Mouse (Mus musculus) kidney, postnatal 0 days (tissue): ENCODE measurements at regions not wholly inside any gene's neighbourhood (a gene's known extent, or its start where the extent isn't known, plus 50 kb on each side); places are given as distances from the start of the nearest gene placed in this dataset.
"Not testable (repeated sequence)": the region's sequence is repeated elsewhere in the genome, so short reads cannot be mapped to it uniquely, and the experiment has no call there.

Experiments
- ATAC-seq: fragments of 200-750 bp; cut with Nextera tagmentation; replicated peaks from 2 replicates; pipeline ENCODE4 v1.8.0; 2017; ENCODE audit warnings: low read depth, moderate number of reproducible peaks, moderate TSS enrichment, moderate library complexity; ENCODE audit not compliant: low FRiP score
- DNase-seq: peaks from one replicate; pipeline ENCODE4 v3.0.0-alpha.2; 2016; ENCODE audit warnings: low spot score
- H3K27ac ChIP-seq: fragments of 300-500 bp; sonication (generic); 2 replicates; pipeline ENCODE4 v1.5.1; 2014; ENCODE audit warnings: mild to moderate bottlenecking
- H3K27me3 ChIP-seq: fragments of 300-500 bp; sonication (generic); 2 replicates; pipeline ENCODE4 v1.6.1; 2014; ENCODE audit warnings: low read length, mixed read lengths; ENCODE audit not compliant: insufficient read depth
- H3K36me3 ChIP-seq: fragments of 300-500 bp; sonication (generic); 2 replicates; pipeline ENCODE4 v1.6.1; 2014; ENCODE audit warnings: low read length, mixed read lengths; ENCODE audit not compliant: insufficient read depth
- H3K4me1 ChIP-seq: fragments of 300-500 bp; sonication (generic); replicated peaks from 2 replicates; pipeline ENCODE4 v1.6.1; 2014; ENCODE audit warnings: antibody characterized with exemption, low read length, mixed read lengths; ENCODE audit not compliant: insufficient read depth
- H3K4me2 ChIP-seq: fragments of 300-500 bp; sonication (generic); 2 replicates; pipeline ENCODE4 v1.6.1; 2014; ENCODE audit warnings: mild to moderate bottlenecking, low read length, moderate library complexity, mixed read lengths
- H3K4me3 ChIP-seq: fragments of 300-500 bp; sonication (generic); replicated peaks from 2 replicates; pipeline ENCODE4 v1.5.1; 2014; ENCODE audit warnings: low read depth, low read length
- H3K9ac ChIP-seq: fragments of 300-500 bp; sonication (generic); 2 replicates; pipeline ENCODE4 v1.6.1; 2014; ENCODE audit warnings: low read depth, low read length
- H3K9me3 ChIP-seq: fragments of 300-500 bp; sonication (generic); replicated peaks from 2 replicates; pipeline ENCODE4 v1.6.1; 2016; ENCODE audit warnings: low read length, inconsistent platforms, mixed read lengths
- CTCF ChIP-seq: IDR thresholded peaks from 2 replicates; pipeline ENCODE4 v1.5.1; 2016; ENCODE audit warnings: antibody characterized with exemption, low read depth, mild to moderate bottlenecking, moderate library complexity
- WGBS: fragments of 180-500 bp; shearing (Covaris S2); extraction: QIAGEN DNeasy Blood & Tissue Kit; methylation state at CpG from one replicate; pipeline ENCODE4 v1.1.7; 2014; 5-methylcytosine and 5-hydroxymethylcytosine counted together

GRCm38 (mm10) chr3:22304145-22304544 lies 227.7 kb downstream of the Tbl1xr1 start:
- Histone ChIP-seq H3K36me3 (no peaks in the 10 kb centered on the region), H3K9me3 (no peaks in the 10 kb centered on the region), H3K27ac (no peak overlapping the region), H3K4me1 (no peaks in the 10 kb centered on the region), H3K4me2 (no peak overlapping the region), H3K27me3 (no peaks in the 10 kb centered on the region), H3K4me3 (no peak overlapping the region), H3K9ac (no peak overlapping the region)
- ATAC-seq (no peak), DNase-seq (peak; percentile 23)
- TF ChIP-seq CTCF: no peak
- 33% methylated on average over 1 of the region's 1 CpGs for WGBS

GRCm38 (mm10) chr3:22306624-22307023 lies 230.2 kb downstream of the Tbl1xr1 start:
- Histone ChIP-seq H3K27me3 (no peaks in the 10 kb centered on the region), H3K4me2 (no peak overlapping the region), H3K4me1 (no peaks in the 10 kb centered on the region), H3K27ac (no peak overlapping the region), H3K4me3 (no peak overlapping the region), H3K36me3 (no peaks in the 10 kb centered on the region), H3K9me3 (no peaks in the 10 kb centered on the region), H3K9ac (no peak overlapping the region)
- 74% methylated on average over 4 of the region's 4 CpGs for WGBS
- ATAC-seq (no peak), DNase-seq (peak; percentile 23)
- TF ChIP-seq CTCF: peak; percentile 48; the same call in 1 of the 2 replicates

- Histone ChIP-seq H3K9ac (no peak overlapping the region), H3K4me2 (no peak overlapping the region), H3K4me1 (no peaks in the 10 kb centered on the region), H3K27ac (no peak overlapping the region), H3K27me3 (no peaks in the 10 kb centered on the region), H3K4me3 (no peak overlapping the region), H3K36me3 (no peaks in the 10 kb centered on the region), H3K9me3 (no peaks in the 10 kb centered on the region)
- 0 out of 2 replicates have a peak, but pooled peaks have one; percentile 29 for ATAC-seq
- TF ChIP-seq CTCF: peak; percentile 90
- 8% methylated on average over 4 of the region's 4 CpGs for WGBS
- peak; percentile 63 for DNase-seq
These were observed 232.5 kb downstream of the Tbl1xr1 start for GRCm38 (mm10) chr3:22308962-22309361.

GRCm38 (mm10) chr3:22316466-22317185 lies 240.2 kb downstream of the Tbl1xr1 start:
- Histone ChIP-seq H3K4me1 (no peaks in the 10 kb centered on the region), H3K27me3 (no peaks in the 10 kb centered on the region), H3K9ac (no peak overlapping the region), H3K9me3 (no peaks in the 10 kb centered on the region), H3K4me3 (no peak overlapping the region), H3K4me2 (no peak overlapping the region), H3K36me3 (no peaks in the 10 kb centered on the region), H3K27ac (no peak overlapping the region)
- TF ChIP-seq CTCF: no peak
- no peak for ATAC-seq
- WGBS: 86% methylated on average over 10 of the region's 10 CpGs
- no peak for DNase-seq

- H3K9ac ChIP-seq, H3K27ac ChIP-seq, H3K36me3 ChIP-seq, H3K9me3 ChIP-seq, ATAC-seq, H3K4me1 ChIP-seq, H3K27me3 ChIP-seq, H3K4me3 ChIP-seq, DNase-seq, H3K4me2 ChIP-seq: not testable (repeated sequence)
- 100% methylated on average over 1 of the region's 1 CpGs for WGBS
These were observed 244.0 kb downstream of the Tbl1xr1 start for GRCm38 (mm10) chr3:22320425-22320824.

- Histone ChIP-seq H3K4me2 (no peak overlapping the region), H3K27me3 (no peaks in the 10 kb centered on the region), H3K4me3 (no peak overlapping the region), H3K27ac (no peak overlapping the region), H3K9ac (no peak overlapping the region), H3K36me3 (no peaks in the 10 kb centered on the region), H3K9me3 (no peaks in the 10 kb centered on the region), H3K4me1 (no peaks in the 10 kb centered on the region)
- 76% methylated on average over 1 of the region's 1 CpGs for WGBS
- DNase-seq: no peak
- ATAC-seq: no peak
- TF ChIP-seq CTCF: no peak
These were observed 254.8 kb downstream of the Tbl1xr1 start for GRCm38 (mm10) chr3:22331240-22331639.
